Mouse (Mus musculus): ENCODE measurements at regions not wholly inside any gene's neighbourhood (a gene's known extent, or its start where the extent isn't known, plus 50 kb on each side); places are given as distances from the start of the nearest gene placed in this dataset.

DNA sequence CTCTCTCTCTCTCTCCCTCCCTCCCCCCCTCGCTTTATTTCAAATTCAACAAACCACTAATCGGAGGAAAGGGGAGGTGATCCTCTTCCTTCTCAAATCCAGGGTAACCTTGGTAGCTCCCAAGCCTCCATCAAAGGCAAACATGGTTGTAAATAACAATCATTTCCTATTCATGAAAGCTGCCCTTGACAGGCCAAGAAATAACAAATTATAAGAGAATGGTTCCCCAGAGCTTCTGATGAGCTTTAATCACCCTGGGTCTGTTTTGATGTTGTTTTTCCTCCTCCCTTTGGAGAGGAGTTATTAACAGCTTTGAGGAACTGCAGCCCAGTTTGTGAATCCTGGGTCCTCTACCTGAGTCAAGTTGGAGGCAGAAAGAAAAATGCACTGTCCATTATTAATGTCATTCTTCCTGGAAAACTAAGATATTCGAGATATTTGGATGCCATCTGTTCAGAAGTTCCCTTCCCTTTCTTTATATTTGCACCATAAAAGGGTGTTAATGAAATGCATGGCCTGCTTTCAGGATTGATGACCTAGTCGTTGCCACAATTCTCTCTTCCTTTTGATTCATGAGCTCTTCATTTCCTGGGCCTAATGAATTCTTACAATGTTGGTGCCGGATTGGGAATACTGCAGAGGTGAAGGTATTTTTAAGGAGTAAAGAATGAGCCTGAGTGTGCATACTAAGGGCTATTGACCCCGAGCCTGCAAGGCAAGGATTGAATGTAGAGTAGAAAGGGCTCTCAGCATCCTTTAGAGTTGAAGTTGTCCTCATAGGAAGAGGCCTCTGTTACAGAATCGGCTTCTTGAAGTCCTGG is 366.5 kb upstream of the Sash1 start:
- WGBS = 55% methylated on average over 7 of the region's 7 CpGs
- H3K79me2 ChIP-seq (ENCODE audit: control insufficient read depth, insufficient read depth, low read length) = no peaks in the 10 kb centered on the region
- DNase-seq (ENCODE audit: extremely low read depth, low read depth, low spot score) = no peak
- no peak for TF ChIP-seq POLR2A (IDR thresholded peaks at IDR 0.05; ENCODE audit: extremely low read depth, insufficient read depth, low read length)
- no peak overlapping the region for H3K9ac ChIP-seq (ENCODE audit: low read depth, low read length)
- H3K27me3 ChIP-seq (ENCODE audit: control insufficient read depth, insufficient read depth, low read length) = no peaks in the 10 kb centered on the region
- H3K4me3 ChIP-seq (ENCODE audit: insufficient read depth, low read depth, low read length) = no peak overlapping the region
- no peaks in the 10 kb centered on the region for H3K4me1 ChIP-seq (ENCODE audit: control insufficient read depth, insufficient read depth, low read length)
- H3K27ac ChIP-seq (replicated peaks; ENCODE audit: insufficient read depth, low read depth, low read length) = no peak overlapping the region
- no peaks in the 10 kb centered on the region for H3K36me3 ChIP-seq (ENCODE audit: control insufficient read depth, insufficient read depth, low read length)

DNA sequence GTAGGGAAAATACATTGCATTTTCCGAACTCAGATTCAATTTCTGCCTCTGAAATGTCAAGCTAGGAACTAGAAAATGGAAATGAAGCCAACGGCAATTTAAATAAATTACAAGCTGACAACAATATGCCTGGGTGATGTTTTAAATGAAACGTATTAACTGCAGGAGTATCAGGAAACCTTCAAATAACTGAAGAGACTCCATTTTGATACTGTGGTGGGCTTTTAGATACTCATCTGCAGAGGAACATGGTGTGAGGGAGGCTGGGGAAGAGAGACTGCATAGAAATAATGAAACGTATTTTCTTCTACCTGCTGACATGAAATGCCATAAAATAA is 357.4 kb upstream of the Sash1 start:
- no peak for DNase-seq (ENCODE audit: extremely low read depth, low read depth, low spot score)
- TF ChIP-seq CTCF (IDR thresholded peaks at IDR 0.05; ENCODE audit: low read depth, low read length) (no peak), POLR2A (IDR thresholded peaks at IDR 0.05; ENCODE audit: extremely low read depth, insufficient read depth, low read length) (no peak)
- no peak overlapping the region for H3K9ac ChIP-seq (ENCODE audit: low read depth, low read length)
- 78% methylated on average over 4 of the region's 4 CpGs for WGBS
- no peak overlapping the region for H3K4me3 ChIP-seq (ENCODE audit: insufficient read depth, low read depth, low read length)
- no peaks in the 10 kb centered on the region for H3K79me2 ChIP-seq (ENCODE audit: control insufficient read depth, insufficient read depth, low read length)
- no peaks in the 10 kb centered on the region for H3K36me3 ChIP-seq (ENCODE audit: control insufficient read depth, insufficient read depth, low read length)
- no peak overlapping the region for H3K27ac ChIP-seq (replicated peaks; ENCODE audit: insufficient read depth, low read depth, low read length)
- no peaks in the 10 kb centered on the region for H3K4me1 ChIP-seq (ENCODE audit: control insufficient read depth, insufficient read depth, low read length)
- H3K27me3 ChIP-seq (ENCODE audit: control insufficient read depth, insufficient read depth, low read length) = no peaks in the 10 kb centered on the region

DNA sequence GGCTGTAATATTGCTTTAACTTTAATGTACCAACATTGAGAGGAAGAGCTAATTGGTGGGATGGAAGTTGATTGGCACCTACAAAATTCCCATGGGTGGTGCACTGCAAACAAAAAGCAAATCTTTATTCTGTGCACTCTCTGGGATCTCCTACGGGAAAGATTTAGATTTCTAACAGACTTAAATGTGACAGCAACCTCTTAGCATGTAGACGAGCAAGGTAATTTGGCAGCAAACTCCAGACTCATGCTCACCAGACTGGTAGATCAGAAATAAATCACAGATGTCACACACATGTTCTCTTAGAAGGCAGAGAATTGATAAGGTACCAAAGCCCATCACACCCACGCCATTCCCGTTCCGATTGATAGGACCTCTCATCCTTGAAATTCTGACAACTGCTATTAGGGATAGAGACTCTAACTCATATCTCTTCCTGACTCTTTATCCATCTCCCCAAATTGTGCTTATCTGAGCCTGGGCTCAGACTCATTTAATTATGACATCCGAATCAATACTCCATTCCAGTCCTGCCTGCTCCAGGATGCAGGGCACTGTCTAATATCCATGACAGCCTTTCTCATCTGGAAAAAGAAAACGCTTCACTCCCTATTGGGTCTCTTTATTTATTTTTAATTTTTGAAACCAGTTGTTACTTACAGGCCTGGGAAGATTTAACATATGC is 356.9 kb upstream of the Sash1 start:
- H3K36me3 ChIP-seq (ENCODE audit: control insufficient read depth, insufficient read depth, low read length) = no peaks in the 10 kb centered on the region
- DNase-seq (ENCODE audit: extremely low read depth, low read depth, low spot score) = no peak
- H3K9ac ChIP-seq (ENCODE audit: low read depth, low read length) = no peak overlapping the region
- TF ChIP-seq POLR2A (IDR thresholded peaks at IDR 0.05; ENCODE audit: extremely low read depth, insufficient read depth, low read length) (no peak), CTCF (IDR thresholded peaks at IDR 0.05; ENCODE audit: low read depth, low read length) (no peak)
- no peak overlapping the region for H3K4me3 ChIP-seq (ENCODE audit: insufficient read depth, low read depth, low read length)
- 81% methylated on average over 7 of the region's 7 CpGs for WGBS
- H3K79me2 ChIP-seq (ENCODE audit: control insufficient read depth, insufficient read depth, low read length) = no peaks in the 10 kb centered on the region
- H3K27ac ChIP-seq (replicated peaks; ENCODE audit: insufficient read depth, low read depth, low read length) = no peak overlapping the region
- H3K27me3 ChIP-seq (ENCODE audit: control insufficient read depth, insufficient read depth, low read length) = no peaks in the 10 kb centered on the region
- H3K4me1 ChIP-seq (ENCODE audit: control insufficient read depth, insufficient read depth, low read length) = no peaks in the 10 kb centered on the region

DNA sequence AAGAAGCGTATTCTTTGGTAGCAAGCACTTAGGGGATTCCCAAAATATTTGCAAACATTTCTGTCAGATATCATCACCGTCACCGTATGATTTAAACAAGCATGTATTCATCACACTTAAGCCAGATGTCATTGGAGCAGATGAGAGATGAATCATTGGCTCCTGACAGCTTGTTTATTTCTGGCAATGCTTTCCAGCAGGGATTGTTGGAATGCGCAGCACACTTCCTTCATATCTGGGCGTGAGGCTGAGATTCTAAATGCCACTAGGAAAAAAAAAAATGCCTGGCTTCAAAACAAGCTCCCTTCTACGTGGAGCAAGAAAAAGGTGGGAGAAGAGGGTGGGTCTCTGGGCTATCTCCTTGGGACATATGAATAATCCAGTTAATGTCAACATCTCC is 354.1 kb upstream of the Sash1 start:
- peak; percentile 9 for DNase-seq (ENCODE audit: extremely low read depth, low read depth, low spot score)
- no peak overlapping the region for H3K27ac ChIP-seq (replicated peaks; ENCODE audit: insufficient read depth, low read depth, low read length)
- WGBS = 68% methylated on average over 6 of the region's 6 CpGs

DNA sequence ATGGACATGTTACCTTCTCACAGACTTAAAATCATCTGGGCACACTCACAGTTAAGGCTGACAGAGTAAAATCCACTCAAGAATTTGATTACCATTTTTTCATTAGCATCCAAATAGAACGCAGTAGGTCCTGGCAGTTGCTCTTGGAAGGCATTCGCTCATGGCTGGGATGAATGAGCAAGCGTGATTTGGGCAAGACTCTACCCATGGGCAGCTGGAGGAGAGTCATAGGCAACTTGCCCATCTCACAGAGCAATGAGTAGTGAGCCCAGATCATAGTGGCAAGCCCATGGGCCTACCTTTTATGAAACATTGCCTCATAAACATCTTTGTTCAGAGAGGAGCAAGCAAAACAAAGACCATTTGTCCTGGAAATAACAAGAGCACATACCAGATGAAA is 345.9 kb upstream of the Sash1 start:
- WGBS = 86% methylated on average over 3 of the region's 3 CpGs
- no peak overlapping the region for H3K27ac ChIP-seq (replicated peaks; ENCODE audit: insufficient read depth, low read depth, low read length)

More for the DNA sequence above, 354.1 kb upstream of the Sash1 start:
- no peak for TF ChIP-seq POLR2A (IDR thresholded peaks at IDR 0.05; ENCODE audit: extremely low read depth, insufficient read depth, low read length)
- no peaks in the 10 kb centered on the region for H3K36me3 ChIP-seq (ENCODE audit: control insufficient read depth, insufficient read depth, low read length)
- H3K9ac ChIP-seq (ENCODE audit: low read depth, low read length) = no peak overlapping the region
- no peaks in the 10 kb centered on the region for H3K27me3 ChIP-seq (ENCODE audit: control insufficient read depth, insufficient read depth, low read length)
- no peaks in the 10 kb centered on the region for H3K79me2 ChIP-seq (ENCODE audit: control insufficient read depth, insufficient read depth, low read length)
- no peaks in the 10 kb centered on the region for H3K4me1 ChIP-seq (ENCODE audit: control insufficient read depth, insufficient read depth, low read length)
- H3K4me3 ChIP-seq (ENCODE audit: insufficient read depth, low read depth, low read length) = no peak overlapping the region

DNA sequence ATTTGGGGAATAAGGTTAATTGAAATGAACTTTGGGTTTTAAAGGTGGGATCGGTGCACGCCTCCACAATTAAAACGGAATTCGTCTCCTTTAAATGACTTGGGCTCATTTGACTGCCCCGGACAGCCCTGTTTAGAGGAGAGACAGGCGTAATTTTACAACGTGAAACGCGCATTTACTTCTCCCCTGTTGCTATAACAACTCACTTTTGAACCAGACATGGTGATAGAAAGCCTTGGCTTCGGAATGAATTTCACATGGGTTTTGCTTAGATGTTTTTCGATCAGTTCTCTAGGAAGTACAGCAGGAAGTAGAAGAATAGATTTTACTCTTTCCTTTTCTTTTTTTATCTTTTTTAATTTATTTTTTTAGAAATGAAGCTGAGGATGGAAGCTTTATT is 343.2 kb upstream of the Sash1 start:
- H3K27ac ChIP-seq (replicated peaks; ENCODE audit: insufficient read depth, low read depth, low read length) = no peak overlapping the region
- H3K27me3 ChIP-seq (ENCODE audit: control insufficient read depth, insufficient read depth, low read length) = no peaks in the 10 kb centered on the region
- no peak overlapping the region for H3K9ac ChIP-seq (ENCODE audit: low read depth, low read length)
- no peak for TF ChIP-seq POLR2A (IDR thresholded peaks at IDR 0.05; ENCODE audit: extremely low read depth, insufficient read depth, low read length)
- no peak for TF ChIP-seq CTCF (IDR thresholded peaks at IDR 0.05; ENCODE audit: low read depth, low read length)
- H3K79me2 ChIP-seq (ENCODE audit: control insufficient read depth, insufficient read depth, low read length) = no peaks in the 10 kb centered on the region
- no peak overlapping the region for H3K4me3 ChIP-seq (ENCODE audit: insufficient read depth, low read depth, low read length)
- DNase-seq (ENCODE audit: extremely low read depth, low read depth, low spot score) = no peak
- 93% methylated on average over 11 of the region's 11 CpGs for WGBS
- no peaks in the 10 kb centered on the region for H3K4me1 ChIP-seq (ENCODE audit: control insufficient read depth, insufficient read depth, low read length)
- H3K36me3 ChIP-seq (ENCODE audit: control insufficient read depth, insufficient read depth, low read length) = no peaks in the 10 kb centered on the region

More for the DNA sequence above, 345.9 kb upstream of the Sash1 start:
- Histone ChIP-seq H3K4me1 (ENCODE audit: control insufficient read depth, insufficient read depth, low read length) (no peaks in the 10 kb centered on the region), H3K79me2 (ENCODE audit: control insufficient read depth, insufficient read depth, low read length) (no peaks in the 10 kb centered on the region), H3K4me3 (ENCODE audit: insufficient read depth, low read depth, low read length) (no peak overlapping the region), H3K9ac (ENCODE audit: low read depth, low read length) (no peak overlapping the region), H3K36me3 (ENCODE audit: control insufficient read depth, insufficient read depth, low read length) (no peaks in the 10 kb centered on the region), H3K27me3 (ENCODE audit: control insufficient read depth, insufficient read depth, low read length) (no peaks in the 10 kb centered on the region)
- no peak for TF ChIP-seq POLR2A (IDR thresholded peaks at IDR 0.05; ENCODE audit: extremely low read depth, insufficient read depth, low read length)
- no peak for TF ChIP-seq CTCF (IDR thresholded peaks at IDR 0.05; ENCODE audit: low read depth, low read length)
- no peak for DNase-seq (ENCODE audit: extremely low read depth, low read depth, low spot score)
